Mouse (Mus musculus) midbrain, embryonic 12.5 days (tissue): ENCODE data around the gene Mbd3. TPM values are rescaled to one million over a fixed set of nuclear protein-coding genes. Genes with fewer than 3 reads are reported as not detected.

Experiments
- ATAC-seq: fragments of 200-750 bp; cut with Nextera tagmentation; 2 replicates; pipeline ENCODE4 v1.8.0; 2017; ENCODE audit warnings: low read depth, moderate TSS enrichment, moderate library complexity; ENCODE audit not compliant: low FRiP score
- H3K27ac ChIP-seq: fragments of 300-500 bp; sonication (generic); replicated peaks from 2 replicates; pipeline ENCODE4 v1.5.1; 2016; ENCODE audit warnings: mild to moderate bottlenecking
- H3K27me3 ChIP-seq: fragments of 300-500 bp; sonication (generic); 2 replicates; pipeline ENCODE4 v1.6.1; 2016; ENCODE audit warnings: mild to moderate bottlenecking
- H3K36me3 ChIP-seq: fragments of 300-500 bp; sonication (generic); 2 replicates; pipeline ENCODE4 v1.6.1; 2016
- H3K4me1 ChIP-seq: fragments of 300-500 bp; sonication (generic); 2 replicates; pipeline ENCODE4 v1.6.1; 2016
- H3K4me2 ChIP-seq: fragments of 300-500 bp; sonication (generic); replicated peaks from 2 replicates; pipeline ENCODE4 v1.6.1; 2016; ENCODE audit warnings: mild to moderate bottlenecking, moderate library complexity
- H3K4me3 ChIP-seq: fragments of 300-500 bp; sonication (generic); 2 replicates; pipeline ENCODE4 v1.5.1; 2016; ENCODE audit warnings: mild to moderate bottlenecking
- H3K9ac ChIP-seq: fragments of 300-500 bp; sonication (generic); replicated peaks from 2 replicates; pipeline ENCODE4 v1.6.1; 2016; ENCODE audit warnings: mild to moderate bottlenecking, moderate library complexity
- H3K9me3 ChIP-seq: fragments of 300-500 bp; sonication (generic); 2 replicates; pipeline ENCODE4 v1.6.1; 2016; ENCODE audit warnings: mild to moderate bottlenecking
- WGBS: fragments of 180-500 bp; shearing (Covaris S2); methylation state at CpG from one replicate; pipeline ENCODE4 v1.1.7; 2016; 5-methylcytosine and 5-hydroxymethylcytosine counted together
- microRNA-seq: library from miRNA; unstranded; fragments of <30 nt; microRNA quantifications from one replicate; pipeline ENCODE4, GENCODE M21; 2017
- polyA plus RNA-seq: library from polyadenylated mRNA; unstranded; fragments of >200 nt; fragmentation: Nextera tagmentation; extraction: Ambion mirVana; gene quantifications from 2 replicates; pipeline ENCODE4 v1.2.1, GENCODE M21; 2016

The Mbd3 gene
- polyA plus RNA-seq, 1 experiment from 2014 or later, result 314 TPM

DNA sequence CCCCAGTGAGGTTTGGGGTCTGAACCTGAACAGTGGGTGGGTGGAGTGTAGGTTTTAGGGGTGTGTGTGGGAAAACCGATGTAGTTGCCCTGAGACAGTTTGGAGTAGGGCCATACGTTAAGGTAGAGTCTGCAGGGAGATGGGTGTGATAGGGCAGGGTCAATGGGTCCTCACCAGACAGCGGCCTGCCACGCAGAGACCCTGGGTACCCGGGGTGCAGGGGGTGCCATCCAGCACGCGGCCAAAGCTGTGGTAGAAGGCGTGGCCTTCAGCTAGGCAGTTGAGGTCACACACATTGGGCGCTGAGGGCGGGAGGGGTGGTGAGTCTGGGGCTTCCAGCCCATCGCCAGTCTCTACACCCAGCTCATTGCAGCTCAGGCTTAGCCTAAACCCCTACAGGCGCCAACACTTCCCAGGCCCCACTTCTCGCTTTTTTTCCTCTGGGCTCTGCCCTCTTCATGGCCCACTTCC lies 55.9 kb downstream of the Mbd3 start:
- Histone ChIP-seq H3K27ac (no peak overlapping the region), H3K27me3 (peaks cover 93% of the 10 kb centered on the region), H3K9ac (0 out of 2 replicates have a peak overlapping the region, but pooled peaks have one; percentile 11), H3K4me1 (peaks cover 38% of the 10 kb centered on the region), H3K4me3 (peak overlapping the region; percentile 33), H3K36me3 (no peaks in the 10 kb centered on the region), H3K9me3 (no peaks in the 10 kb centered on the region), H3K4me2 (peak overlapping the region; percentile 53)
- 27% methylated on average over 13 of the region's 13 CpGs for WGBS
- peak; percentile 28 for ATAC-seq

GRCm38 (mm10) chr10:80342749-80343424 lies 56.5 kb downstream of the Mbd3 start:
- Histone ChIP-seq H3K27ac (no peak overlapping the region), H3K4me3 (peak overlapping the region; percentile 33), H3K36me3 (no peaks in the 10 kb centered on the region), H3K9ac (0 out of 2 replicates have a peak overlapping the region, but pooled peaks have one; percentile 39), H3K4me2 (peak overlapping the region; percentile 53), H3K4me1 (peaks cover 33% of the 10 kb centered on the region), H3K27me3 (peaks cover 92% of the 10 kb centered on the region), H3K9me3 (no peaks in the 10 kb centered on the region)
- ATAC-seq, result peak; percentile 59
- WGBS, result under 1% methylated on average over 33 of the region's 33 CpGs

Small RNAs within 50 kb of the gene (microRNA-seq; reads per million reads assigned to microRNA genes)
- not detected for gene Gm22721

Other genes starting within 250 kb of the Mbd3 start
- gene Cirbp, start 233.6 kb downstream of the Mbd3 start, polyA plus RNA-seq, result 227 and 233 TPM in 2 replicates
- 12.9 and 13.6 TPM in 2 replicates for gene 1600002K03Rik, start 226.6 kb downstream of the Mbd3 start, polyA plus RNA-seq
- 114 and 127 TPM in 2 replicates for gene Efna2, start 220.1 kb downstream of the Mbd3 start, polyA plus RNA-seq
- 151 and 195 TPM in 2 replicates for gene Mum1, start 173.1 kb downstream of the Mbd3 start, polyA plus RNA-seq
- gene Ndufs7, start 150.4 kb downstream of the Mbd3 start, polyA plus RNA-seq, result 205 and 213 TPM in 2 replicates
- 28.1 and 29.5 TPM in 2 replicates for gene Gamt, start 138.5 kb downstream of the Mbd3 start, polyA plus RNA-seq
- 61.2 and 71.3 TPM in 2 replicates for gene Dazap1, start 138.1 kb downstream of the Mbd3 start, polyA plus RNA-seq
- 671 and 694 TPM in 2 replicates for gene Rps15, start 107.1 kb downstream of the Mbd3 start, polyA plus RNA-seq
- gene Apc2, start 103.6 kb downstream of the Mbd3 start, polyA plus RNA-seq, result 181 and 193 TPM in 2 replicates
- gene 2310011J03Rik, start 79.0 kb downstream of the Mbd3 start, polyA plus RNA-seq, result 36.2 and 44.5 TPM in 2 replicates
- 2.4 and 3.7 TPM in 2 replicates for gene Pcsk4, start 70.1 kb downstream of the Mbd3 start, polyA plus RNA-seq
- gene Reep6, start 69.6 kb downstream of the Mbd3 start, polyA plus RNA-seq, result 3.1 and 4.3 TPM in 2 replicates
- gene Adamtsl5, start 51.1 kb downstream of the Mbd3 start, polyA plus RNA-seq, result 0.38 and 0.79 TPM in 2 replicates
- gene Plk5, start 43.1 kb downstream of the Mbd3 start, polyA plus RNA-seq, result 0.31 and 0.52 TPM in 2 replicates
- gene Mex3d, start 11.9 kb downstream of the Mbd3 start, polyA plus RNA-seq, result 18.4 and 19.7 TPM in 2 replicates
- gene Uqcr11, start 7.3 kb upstream of the Mbd3 start, polyA plus RNA-seq, result 398 and 414 TPM in 2 replicates
- 185 and 191 TPM in 2 replicates for gene Tcf3, start 34.1 kb upstream of the Mbd3 start, polyA plus RNA-seq
- gene Onecut3, start 95.3 kb upstream of the Mbd3 start, polyA plus RNA-seq, result 2.8 and 3.2 TPM in 2 replicates
- 0.78 and 0.97 TPM in 2 replicates for gene Atp8b3, start 139.6 kb upstream of the Mbd3 start, polyA plus RNA-seq
- gene Rexo1, start 162.0 kb upstream of the Mbd3 start, polyA plus RNA-seq, result 36.5 and 37.3 TPM in 2 replicates
- gene Klf16, start 177.8 kb upstream of the Mbd3 start, polyA plus RNA-seq, result 6.1 and 6.2 TPM in 2 replicates
- gene Abhd17a, start 190.8 kb upstream of the Mbd3 start, polyA plus RNA-seq, result 104 and 105 TPM in 2 replicates
- gene Scamp4, start 203.3 kb upstream of the Mbd3 start, polyA plus RNA-seq, result 63.1 and 68.4 TPM in 2 replicates
- 7.8 and 8.7 TPM in 2 replicates for gene Adat3, start 203.3 kb upstream of the Mbd3 start, polyA plus RNA-seq
- gene Gm49322, start 206.5 kb upstream of the Mbd3 start, polyA plus RNA-seq, result 6.0 and 7.5 TPM in 2 replicates
- 180 and 194 TPM in 2 replicates for gene Csnk1g2, start 223.3 kb upstream of the Mbd3 start, polyA plus RNA-seq